8 mouse cellular contexts compared by ENCODE assay signal in the genomic region with DNA sequence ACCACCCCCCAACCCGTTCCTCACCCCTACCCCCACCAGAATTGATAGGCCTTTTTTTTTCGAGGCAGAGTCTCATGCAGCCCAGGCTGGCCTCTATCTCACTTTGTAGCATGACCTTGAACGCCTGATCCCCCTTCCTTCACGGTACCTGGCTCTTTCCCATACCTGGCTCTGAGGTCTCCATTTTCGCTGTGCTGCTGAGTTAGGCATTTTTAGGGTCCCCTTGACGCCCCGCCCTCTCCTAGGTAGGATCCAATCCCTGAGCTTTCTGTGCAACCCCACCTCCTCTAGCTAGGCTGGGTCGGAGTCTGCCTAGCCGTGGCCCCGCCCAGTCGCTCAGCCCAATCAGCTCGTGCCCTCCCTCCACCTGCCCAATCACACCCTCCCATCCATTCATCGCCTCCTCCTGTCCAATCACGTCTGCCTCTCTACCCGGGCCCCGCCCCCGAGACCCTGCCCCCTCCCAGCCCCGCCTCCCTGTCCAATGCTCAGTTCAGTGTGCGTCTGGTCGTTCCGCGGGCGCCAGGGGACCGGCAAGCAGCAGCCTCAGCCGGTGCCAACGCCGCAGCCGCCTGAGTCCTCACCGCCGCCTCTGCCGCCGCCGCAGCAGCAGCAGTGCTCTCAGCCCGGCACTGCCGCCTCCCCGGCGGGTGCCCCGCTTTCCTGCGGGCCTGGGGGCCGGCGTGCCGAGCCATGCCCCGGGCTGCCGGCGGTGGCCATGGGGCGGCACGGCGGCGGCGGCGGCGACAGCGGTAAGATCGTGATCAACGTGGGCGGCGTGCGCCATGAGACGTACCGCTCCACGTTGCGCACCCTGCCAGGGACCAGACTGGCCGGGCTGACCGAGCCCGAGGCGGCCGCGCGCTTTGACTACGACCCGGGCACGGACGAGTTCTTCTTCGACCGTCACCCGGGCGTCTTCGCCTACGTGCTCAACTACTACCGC. TPM values are rescaled to one million over a fixed set of nuclear protein-coding genes. Genes with fewer than 3 reads are reported as not detected.
DNase-seq lines count a peak whose midpoint lies in the region; ATAC-seq and TF ChIP-seq lines count a peak whose summit lies in the region.

A gene (plus strand): TSS at position 263 of the 946 bp plus-strand sequence.

- H3K36me3 ChIP-seq in embryonic facial prominence, embryonic 15.5 days = no peaks in the 10 kb centered on the region
- H3K36me3 ChIP-seq in limb, embryonic 11.5 days (ENCODE audit: control insufficient read depth, insufficient read depth, low read length) = no peaks in the 10 kb centered on the region
- H3K36me3 ChIP-seq in midbrain, embryonic 13.5 days = peaks cover 4% of the 10 kb centered on the region; the same call in 1 of the 2 replicates

- no peak for TF ChIP-seq CTCF in bone marrow macrophage, adult 2 months (IDR thresholded peaks at IDR 0.05; ENCODE audit: low read depth, low read length)

- no peaks in the 10 kb centered on the region for H3K9me3 ChIP-seq in embryonic facial prominence, embryonic 15.5 days (replicated peaks)
- no peaks in the 10 kb centered on the region for H3K9me3 ChIP-seq in limb, embryonic 11.5 days (ENCODE audit: control insufficient read depth, low read length)
- no peaks in the 10 kb centered on the region for H3K9me3 ChIP-seq in midbrain, embryonic 13.5 days

- H3K27me3 ChIP-seq in embryonic facial prominence, embryonic 15.5 days = peaks cover 68% of the 10 kb centered on the region
- peaks cover 69% of the 10 kb centered on the region for H3K27me3 ChIP-seq in limb, embryonic 11.5 days (ENCODE audit: control insufficient read depth, insufficient read depth, low read length)
- H3K27me3 ChIP-seq in midbrain, embryonic 13.5 days = peaks cover 41% of the 10 kb centered on the region

- under 1% methylated on average over 80 of the region's 80 CpGs for WGBS in embryonic facial prominence, embryonic 15.5 days
- under 1% methylated on average over 77 of the region's 80 CpGs for WGBS in limb, embryonic 11.5 days
- WGBS in midbrain, embryonic 13.5 days = under 1% methylated on average over 80 of the region's 80 CpGs

- TF ChIP-seq POLR2A in bone marrow macrophage, adult 2 months (IDR thresholded peaks at IDR 0.05; ENCODE audit: borderline replicate concordance, low read depth, low read length) = no peak

- no peak within 1 kb of the TSS for H3K27ac ChIP-seq in bone marrow macrophage, adult 2 months (ENCODE audit: insufficient read depth, low read depth, low read length)
- H3K27ac ChIP-seq in embryonic facial prominence, embryonic 15.5 days (replicated peaks) = peak within 1 kb of the TSS; percentile 22; the same call in 1 of the 2 replicates
- no peak within 1 kb of the TSS for H3K27ac ChIP-seq in limb, embryonic 11.5 days (replicated peaks; ENCODE audit: low read depth, low read length)
- H3K27ac ChIP-seq in midbrain, embryonic 13.5 days = peak within 1 kb of the TSS; percentile 78

- ATAC-seq in embryonic facial prominence, embryonic 15.5 days (ENCODE audit: insufficient number of reproducible peaks, low FRiP score, low TSS enrichment, low read depth) = peak; percentile 95
- peak; percentile 89 for ATAC-seq in limb, embryonic 11.5 days (ENCODE audit: insufficient number of reproducible peaks, low FRiP score, low TSS enrichment, low read depth)
- peak; percentile 89 for ATAC-seq in midbrain, embryonic 13.5 days

- H3K9ac ChIP-seq in embryonic facial prominence, embryonic 15.5 days = peak within 1 kb of the TSS; percentile 28
- H3K9ac ChIP-seq in limb, embryonic 11.5 days (ENCODE audit: low read length) = no peak within 1 kb of the TSS; the same call in 1 of the 2 replicates
- H3K9ac ChIP-seq in midbrain, embryonic 13.5 days (replicated peaks) = peak within 1 kb of the TSS; percentile 78

- peak; percentile 60 for DNase-seq in heart, adult 8-10 months (ENCODE audit: low spot score)
- peak; percentile 95 to 98 for DNase-seq in kidney, adult 8-10 months
- DNase-seq in limb, embryonic 11.5 days (ENCODE audit: low spot score) = peak; percentile 93
- DNase-seq in skeletal muscle tissue, adult 2 months (ENCODE audit: low read depth, low spot score) = peak; percentile 92
- peak; percentile 95 for DNase-seq in yolk sac, embryonic 10.5 days (ENCODE audit: low spot score)

- peak within 1 kb of the TSS; percentile 100 for H3K4me2 ChIP-seq in embryonic facial prominence, embryonic 15.5 days (replicated peaks)
- peak within 1 kb of the TSS; percentile 98 for H3K4me2 ChIP-seq in limb, embryonic 11.5 days (ENCODE audit: low read depth, severe bottlenecking)
- H3K4me2 ChIP-seq in midbrain, embryonic 13.5 days (replicated peaks) = peak within 1 kb of the TSS; percentile 95

- no peaks in the 10 kb centered on the region for H3K4me1 ChIP-seq in bone marrow macrophage, adult 2 months (ENCODE audit: control insufficient read depth, insufficient read depth, low read length)
- H3K4me1 ChIP-seq in embryonic facial prominence, embryonic 15.5 days = peaks cover 56% of the 10 kb centered on the region
- peaks cover 15% of the 10 kb centered on the region; the same call in 1 of the 2 replicates for H3K4me1 ChIP-seq in limb, embryonic 11.5 days (ENCODE audit: control insufficient read depth, insufficient read depth, low read length)
- H3K4me1 ChIP-seq in midbrain, embryonic 13.5 days (replicated peaks) = peaks cover 78% of the 10 kb centered on the region

- H3K4me3 ChIP-seq in bone marrow macrophage, adult 2 months (ENCODE audit: insufficient read depth, low read length) = peak within 1 kb of the TSS; percentile 47
- H3K4me3 ChIP-seq in embryonic facial prominence, embryonic 15.5 days (replicated peaks) = peak within 1 kb of the TSS; percentile 60
- H3K4me3 ChIP-seq in limb, embryonic 11.5 days (ENCODE audit: low read depth, low read length) = peak within 1 kb of the TSS; percentile 47
- H3K4me3 ChIP-seq in midbrain, embryonic 13.5 days (replicated peaks) = peak within 1 kb of the TSS; percentile 65

RNA-seq across cellular contexts. Expression of the gene that starts here (rescaled TPM):
- polyA plus RNA-seq in bone marrow macrophage, adult 2 months (2012; ENCODE audit: insufficient read depth, insufficient read length, missing spikeins) = 0.36 and 1.6 TPM in 2 replicates
- polyA plus RNA-seq in embryonic facial prominence, embryonic 15.5 days (2015; fragmentation: Nextera tagmentation; extraction: Ambion mirVana) = 0.46 and 0.84 TPM in 2 replicates
- total RNA-seq in heart, adult 8-10 months (2022) = 1 to 10 TPM; 2.7 to 4.0 (median 2.7) TPM
- polyA plus RNA-seq in limb, embryonic 11.5 days (2014; fragmentation: Nextera tagmentation; extraction: Ambion mirVana) = 0.31 and 0.36 TPM in 2 replicates
- polyA plus RNA-seq in midbrain, embryonic 13.5 days (2015; fragmentation: Nextera tagmentation; extraction: Ambion mirVana) = 3.7 and 4.4 TPM in 2 replicates

Comparison
In these comparisons a context has a peak if more than half of its experiments do, and no peak if none do; other contexts are left out.
1. Peak in ATAC-seq, H3K4me3 ChIP-seq, H3K27ac ChIP-seq, H3K9ac ChIP-seq and H3K4me2 ChIP-seq in embryonic facial prominence, embryonic 15.5 days; RNA of the gene not detected or under 1 TPM.
2. Peak in DNase-seq, ATAC-seq, H3K4me3 ChIP-seq and H3K4me2 ChIP-seq in limb, embryonic 11.5 days; RNA of the gene not detected or under 1 TPM.